Mouse (Mus musculus): Measurements from ENCODE around the gene Olfr1256. TPM values are rescaled to one million over a fixed set of nuclear protein-coding genes. Genes with fewer than 3 reads are reported as not detected.

The Olfr1256 gene
- total RNA-seq (2015), result not detected in 2 replicates
- not detected in 2 replicates for total RNA-seq (2017)

DNA sequence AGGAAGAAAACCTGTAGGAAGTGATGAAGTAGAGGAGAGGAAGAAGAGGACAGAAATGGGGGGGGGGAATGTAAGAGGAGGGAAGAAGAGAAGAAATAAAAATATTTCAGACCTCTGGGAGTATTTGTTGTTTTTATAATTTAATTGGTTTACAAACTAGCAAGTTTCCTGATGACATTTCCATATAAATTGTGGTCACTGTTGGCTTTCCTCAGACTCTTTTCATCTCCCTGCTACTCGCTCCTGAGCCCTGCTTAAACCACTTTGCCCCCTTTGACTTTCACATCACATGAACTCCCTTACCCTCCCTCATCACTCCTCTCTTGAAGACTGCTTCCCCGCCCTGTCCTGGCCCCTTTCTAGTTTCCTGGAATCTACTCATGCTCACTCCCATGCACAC is at the start of gene Olfr1256:
Gene Olfr1256 (minus strand): TSS at position 101 of the 400 bp plus-strand sequence.
- ATAC-seq (replicated peaks; ENCODE audit: poor library complexity), result no peak

GRCm38 (mm10) chr2:89878137-89878536 is 36.8 kb upstream of the Olfr1256 start, which contains the start of gene Olfr1257:
Gene Olfr1257, plus strand, starts transcription at chr2:89878437.
- ATAC-seq (replicated peaks; ENCODE audit: poor library complexity), result no peak

GRCm38 (mm10) chr2:89849230-89849629 is 7.9 kb upstream of the Olfr1256 start:
- ATAC-seq (replicated peaks; ENCODE audit: poor library complexity), result no peak

DNA sequence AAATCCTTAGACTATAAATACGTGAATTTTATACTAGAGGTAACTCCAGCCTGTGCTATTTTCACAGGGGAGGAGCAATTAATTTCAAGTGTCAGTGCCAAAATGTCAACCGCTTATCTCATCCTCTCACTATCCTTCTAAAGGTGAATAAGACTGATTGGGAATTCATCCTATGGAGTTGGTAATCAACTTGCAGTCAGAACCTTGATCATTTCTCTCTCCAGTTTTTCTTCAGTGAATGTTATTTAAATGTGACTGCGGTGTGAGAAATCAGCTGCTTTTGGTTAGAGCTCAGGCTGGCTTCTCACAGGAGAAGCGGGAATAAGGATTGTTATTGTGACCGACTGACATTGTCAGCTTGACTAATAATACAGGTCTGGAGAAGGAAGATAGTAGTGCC is 6.8 kb upstream of the Olfr1256 start, which contains the start of gene Olfr48:
Gene Olfr48 (minus strand): TSS at position 101 of the 400 bp plus-strand sequence.
- no peak for ATAC-seq (replicated peaks; ENCODE audit: poor library complexity)

DNA sequence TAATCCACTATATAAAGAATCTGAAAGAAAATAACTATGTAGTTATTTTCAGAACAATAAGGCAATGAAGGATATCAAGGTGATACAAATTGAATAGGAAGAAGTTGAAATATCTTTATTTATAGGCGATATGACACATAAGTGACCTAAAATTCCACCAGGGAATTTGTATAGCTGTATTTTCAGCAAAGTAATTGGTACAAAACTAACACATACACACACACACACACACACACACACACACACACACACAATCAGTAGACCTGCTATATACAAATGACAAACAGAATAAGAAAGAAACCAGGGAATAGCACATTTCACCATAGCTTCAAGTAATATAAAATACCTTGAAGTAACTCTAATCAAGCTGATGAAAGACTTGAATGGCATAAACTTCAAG is 21.1 kb downstream of the Olfr1256 start:
- no peak for ATAC-seq (replicated peaks; ENCODE audit: poor library complexity)

DNA sequence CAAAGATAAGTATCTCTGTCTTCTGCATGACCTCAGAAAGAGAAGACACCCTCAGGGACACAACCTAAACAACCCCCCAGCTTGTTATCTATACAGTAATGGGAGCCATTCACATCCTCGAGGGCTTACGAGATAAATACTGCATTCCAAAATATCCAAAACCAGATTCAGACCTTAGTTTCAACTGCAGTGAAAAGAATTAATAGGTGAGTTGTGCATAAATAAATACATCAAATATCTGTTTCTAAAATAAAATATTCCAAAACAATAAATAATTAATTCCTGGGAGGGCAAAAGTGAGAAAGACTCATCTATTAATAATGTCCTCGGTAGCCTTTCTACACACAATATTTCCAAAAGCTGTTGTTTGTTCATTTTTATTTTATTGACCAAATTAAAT is 29.6 kb downstream of the Olfr1256 start, which contains the start of gene Olfr1255:
Gene Olfr1255 (plus strand): TSS at position 301 of the 400 bp plus-strand sequence.
- no peak for ATAC-seq (replicated peaks; ENCODE audit: poor library complexity)

- no peak for ATAC-seq (replicated peaks; ENCODE audit: poor library complexity)
Measured at GRCm38 (mm10) chr2:89810751-89811150, 30.6 kb downstream of the Olfr1256 start.

DNA sequence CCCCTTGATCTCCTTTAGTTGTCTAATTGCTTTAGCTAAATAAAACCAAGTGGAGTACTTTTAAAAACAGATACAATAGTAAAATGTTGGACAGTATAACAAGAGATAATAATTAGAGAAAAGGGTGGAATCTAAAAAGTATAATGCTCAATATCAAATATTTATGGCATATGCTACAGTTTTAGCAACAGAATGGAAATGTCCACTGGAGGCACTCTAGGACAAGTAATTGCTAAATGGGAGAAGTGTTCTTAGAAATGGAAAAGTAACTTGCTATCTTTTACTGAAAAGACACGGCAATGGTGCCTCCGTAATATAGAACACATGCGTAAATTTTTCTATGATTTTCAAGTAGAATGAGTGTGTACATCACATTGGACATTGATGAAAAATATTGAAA is 41.8 kb downstream of the Olfr1256 start:
- no peak for ATAC-seq (replicated peaks; ENCODE audit: poor library complexity)

GRCm38 (mm10) chr2:89793519-89793918 is 47.8 kb downstream of the Olfr1256 start, which contains the start of gene Olfr1254:
Gene Olfr1254, minus strand, starts transcription at chr2:89793619.
- no peak for ATAC-seq (replicated peaks; ENCODE audit: poor library complexity)

Other genes with a start within 250 kb of the Olfr1256 start
- not detected in 2 replicates for gene Olfr1246, start 248.4 kb downstream of the Olfr1256 start, total RNA-seq (2015)
- gene Olfr1246, start 248.4 kb downstream of the Olfr1256 start, total RNA-seq (2017), result not detected in 2 replicates
- not detected in 2 replicates for gene Olfr1247, start 227.4 kb downstream of the Olfr1256 start, total RNA-seq (2015)
- gene Olfr1247, start 227.4 kb downstream of the Olfr1256 start, total RNA-seq (2017), result not detected in 2 replicates
- not detected in 2 replicates for gene Olfr1248, start 223.3 kb downstream of the Olfr1256 start, total RNA-seq (2015)
- not detected in 2 replicates for gene Olfr1248, start 223.3 kb downstream of the Olfr1256 start, total RNA-seq (2017)
- gene Olfr1249, start 206.6 kb downstream of the Olfr1256 start, total RNA-seq (2015), result not detected in 2 replicates
- not detected in 2 replicates for gene Olfr1249, start 206.6 kb downstream of the Olfr1256 start, total RNA-seq (2017)
- gene Olfr1250, start 180.1 kb downstream of the Olfr1256 start, total RNA-seq (2015), result not detected in 2 replicates
- not detected in 2 replicates for gene Olfr1250, start 180.1 kb downstream of the Olfr1256 start, total RNA-seq (2017)
- not detected in 2 replicates for gene Olfr1251, start 169.6 kb downstream of the Olfr1256 start, total RNA-seq (2015)
- gene Olfr1251, start 169.6 kb downstream of the Olfr1256 start, total RNA-seq (2017), result not detected in 2 replicates
- not detected in 2 replicates for gene Olfr1252, start 116.5 kb downstream of the Olfr1256 start, total RNA-seq (2015)
- not detected in 2 replicates for gene Olfr1252, start 116.5 kb downstream of the Olfr1256 start, total RNA-seq (2017)
- not detected in 2 replicates for gene Olfr1253, start 84.5 kb downstream of the Olfr1256 start, total RNA-seq (2015)
- gene Olfr1253, start 84.5 kb downstream of the Olfr1256 start, total RNA-seq (2017), result not detected in 2 replicates
- not detected in 2 replicates for gene Olfr1254, start 47.9 kb downstream of the Olfr1256 start, total RNA-seq (2015)
- gene Olfr1254, start 47.9 kb downstream of the Olfr1256 start, total RNA-seq (2017), result not detected in 2 replicates
- gene Olfr1255, start 29.5 kb downstream of the Olfr1256 start, total RNA-seq (2015), result not detected in 2 replicates
- not detected in 2 replicates for gene Olfr1255, start 29.5 kb downstream of the Olfr1256 start, total RNA-seq (2017)
- gene Olfr48, start 6.7 kb upstream of the Olfr1256 start, total RNA-seq (2015), result not detected in 2 replicates
- not detected in 2 replicates for gene Olfr48, start 6.7 kb upstream of the Olfr1256 start, total RNA-seq (2017)
- not detected in 2 replicates for gene Olfr1257, start 36.9 kb upstream of the Olfr1256 start, total RNA-seq (2015)
- gene Olfr1257, start 36.9 kb upstream of the Olfr1256 start, total RNA-seq (2017), result not detected in 2 replicates
- not detected in 2 replicates for gene Olfr1258, start 85.8 kb upstream of the Olfr1256 start, total RNA-seq (2015)
- gene Olfr1258, start 85.8 kb upstream of the Olfr1256 start, total RNA-seq (2017), result not detected in 2 replicates
- gene Olfr1259, start 107.1 kb upstream of the Olfr1256 start, total RNA-seq (2015), result not detected in 2 replicates
- not detected in 2 replicates for gene Olfr1259, start 107.1 kb upstream of the Olfr1256 start, total RNA-seq (2017)
- gene Olfr1260, start 132.8 kb upstream of the Olfr1256 start, total RNA-seq (2015), result not detected in 2 replicates
- gene Olfr1260, start 132.8 kb upstream of the Olfr1256 start, total RNA-seq (2017), result not detected in 2 replicates
- gene Olfr1261, start 149.7 kb upstream of the Olfr1256 start, total RNA-seq (2015), result not detected in 2 replicates
- not detected in 2 replicates for gene Olfr1261, start 149.7 kb upstream of the Olfr1256 start, total RNA-seq (2017)
- gene Olfr1262, start 158.6 kb upstream of the Olfr1256 start, total RNA-seq (2015), result not detected in 2 replicates
- gene Olfr1262, start 158.6 kb upstream of the Olfr1256 start, total RNA-seq (2017), result not detected in 2 replicates
- gene Olfr1263, start 170.6 kb upstream of the Olfr1256 start, total RNA-seq (2015), result not detected in 2 replicates
- gene Olfr1263, start 170.6 kb upstream of the Olfr1256 start, total RNA-seq (2017), result not detected in 2 replicates
- not detected in 2 replicates for gene Olfr1264, start 184.0 kb upstream of the Olfr1256 start, total RNA-seq (2015)
- not detected in 2 replicates for gene Olfr1264, start 184.0 kb upstream of the Olfr1256 start, total RNA-seq (2017)
- not detected in 2 replicates for gene Olfr1265, start 193.8 kb upstream of the Olfr1256 start, total RNA-seq (2015)
- gene Olfr1265, start 193.8 kb upstream of the Olfr1256 start, total RNA-seq (2017), result not detected in 2 replicates
- not detected in 2 replicates for gene Olfr140, start 222.0 kb upstream of the Olfr1256 start, total RNA-seq (2015)
- gene Olfr140, start 222.0 kb upstream of the Olfr1256 start, total RNA-seq (2017), result not detected in 2 replicates

Measured in megakaryocyte progenitor cell, adult 5-6 weeks (primary cell).